Mouse (Mus musculus) embryonic facial prominence, embryonic 11.5 days (tissue): ENCODE data around the gene Olfr331. TPM values are rescaled to one million over a fixed set of nuclear protein-coding genes. Genes with fewer than 3 reads are reported as not detected.
A peak's percentile ranks its signal among the peaks of the same experiment; 100 is the strongest.

ENCODE experiments used
- ATAC-seq: fragments of 200-750 bp; cut with Nextera tagmentation; replicated peaks from 2 replicates; pipeline ENCODE4 v1.8.0; 2017; ENCODE audit warnings: low read depth; ENCODE audit not compliant: insufficient number of reproducible peaks, low FRiP score, low TSS enrichment
- DNase-seq: peaks from one replicate; pipeline ENCODE4 v3.0.0-alpha.2; 2015; ENCODE audit warnings: low spot score
- H3K27ac ChIP-seq: fragments of 300-500 bp; sonication (generic); replicated peaks from 2 replicates; pipeline ENCODE4 v1.5.1; 2014; ENCODE audit warnings: mild to moderate bottlenecking, low read depth, low read length, control low read depth
- H3K27me3 ChIP-seq: fragments of 300-500 bp; sonication (generic); 2 replicates; pipeline ENCODE4 v1.6.1; 2014; ENCODE audit warnings: mild to moderate bottlenecking, low read length, moderate library complexity, mixed read lengths; ENCODE audit not compliant: control insufficient read depth, insufficient read depth
- H3K36me3 ChIP-seq: fragments of 300-500 bp; sonication (generic); replicated peaks from 2 replicates; pipeline ENCODE4 v1.6.1; 2014; ENCODE audit warnings: low read depth, mild to moderate bottlenecking, low read length, moderate library complexity, mixed read lengths; ENCODE audit not compliant: control insufficient read depth, insufficient read depth
- H3K4me1 ChIP-seq: fragments of 300-500 bp; sonication (generic); 2 replicates; pipeline ENCODE4 v1.6.1; 2014; ENCODE audit warnings: low read length, mixed read lengths; ENCODE audit not compliant: control insufficient read depth, insufficient read depth
- H3K4me2 ChIP-seq: fragments of 300-500 bp; sonication (generic); 2 replicates; pipeline ENCODE4 v1.6.1; 2014; ENCODE audit warnings: low read depth, mild to moderate bottlenecking, control low read depth, low read length, moderate library complexity
- H3K4me3 ChIP-seq: fragments of 300-500 bp; sonication (generic); 2 replicates; pipeline ENCODE4 v1.5.1; 2014; ENCODE audit warnings: low read depth, low read length, control low read depth
- H3K9ac ChIP-seq: fragments of 300-500 bp; sonication (generic); replicated peaks from 2 replicates; pipeline ENCODE4 v1.6.1; 2014; ENCODE audit warnings: mild to moderate bottlenecking, control low read depth, low read length
- H3K9me3 ChIP-seq: fragments of 300-500 bp; sonication (generic); replicated peaks from 2 replicates; pipeline ENCODE4 v1.6.1; 2016; ENCODE audit warnings: mild to moderate bottlenecking, low read length, inconsistent platforms, mixed read lengths; ENCODE audit not compliant: control insufficient read depth
- WGBS: fragments of 180-500 bp; shearing (Covaris S2); extraction: QIAGEN DNeasy Blood & Tissue Kit; methylation state at CpG from one replicate; pipeline ENCODE4 v1.1.7; 2014; 5-methylcytosine and 5-hydroxymethylcytosine counted together
- polyA plus RNA-seq: library from polyadenylated mRNA; unstranded; fragments of >200 nt; fragmentation: Nextera tagmentation; extraction: Ambion mirVana; gene quantifications from 2 replicates; pipeline ENCODE4 v1.2.1, GENCODE M21; 2014

Olfr331 gene
- polyA plus RNA-seq, 1 experiment from 2014 or later, result not detected

DNA sequence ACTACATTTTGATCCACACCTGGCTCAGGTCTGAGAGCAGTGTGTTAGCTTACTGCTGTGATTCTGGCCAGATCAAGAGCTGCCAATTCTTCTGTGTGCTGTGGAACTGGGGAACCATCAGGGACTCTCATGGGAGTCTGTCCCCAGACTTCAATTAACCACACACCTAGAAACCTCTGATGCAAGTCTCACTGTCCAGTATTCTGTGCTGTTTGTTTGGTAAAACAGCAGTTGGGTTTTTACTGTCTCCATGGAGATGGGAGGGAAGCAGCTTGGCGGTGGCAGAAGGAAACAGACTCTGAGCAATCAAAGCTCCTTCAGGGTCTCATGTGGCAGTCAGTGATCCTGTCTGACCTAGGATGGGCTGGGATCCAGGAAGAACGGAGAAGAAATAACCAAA lies 9.9 kb downstream of the Olfr331 start, which contains the start of gene Olfr332:
TSS of gene Olfr332 (minus strand) at position 101 of the 400 bp plus-strand sequence.
- DNase-seq, result no peak
- Histone ChIP-seq H3K4me3 (no peak within 1 kb of the TSS), H3K4me1 (no peaks in the 10 kb centered on the region), H3K9ac (no peak within 1 kb of the TSS), H3K4me2 (no peak within 1 kb of the TSS), H3K27me3 (no peaks in the 10 kb centered on the region), H3K9me3 (no peaks in the 10 kb centered on the region), H3K27ac (no peak within 1 kb of the TSS), H3K36me3 (no peaks in the 10 kb centered on the region)
- 87% methylated on average over 2 of the region's 2 CpGs for WGBS
- ATAC-seq, result no peak

DNA sequence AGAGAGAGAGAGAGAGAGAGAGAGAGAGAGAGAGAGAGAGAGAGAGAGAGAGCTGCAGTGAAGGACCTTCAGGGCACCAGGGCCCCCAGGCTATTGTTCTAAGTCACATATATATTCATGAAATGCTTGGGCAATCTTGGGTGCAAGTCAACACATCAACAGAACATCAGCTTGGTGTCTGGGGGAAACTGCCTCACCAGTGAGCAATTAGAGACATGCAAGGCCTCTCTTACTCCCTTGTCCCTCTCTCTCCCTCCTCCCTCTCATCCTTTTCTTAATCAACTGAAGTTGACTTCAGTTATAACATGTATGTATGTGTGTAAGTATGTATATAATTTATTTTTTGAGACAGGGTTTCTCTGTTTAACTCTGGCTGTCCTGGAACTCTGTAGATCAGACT lies 40.2 kb downstream of the Olfr331 start, which contains the start of gene Olfr30:
TSS of gene Olfr30 (minus strand) at position 101 of the 400 bp plus-strand sequence.
- Histone ChIP-seq H3K4me2 (no peak within 1 kb of the TSS), H3K9me3 (no peaks in the 10 kb centered on the region), H3K36me3 (no peaks in the 10 kb centered on the region), H3K9ac (no peak within 1 kb of the TSS), H3K4me1 (no peaks in the 10 kb centered on the region), H3K4me3 (no peak within 1 kb of the TSS), H3K27me3 (no peaks in the 10 kb centered on the region), H3K27ac (no peak within 1 kb of the TSS)
- DNase-seq (no peak), ATAC-seq (no peak)

DNA sequence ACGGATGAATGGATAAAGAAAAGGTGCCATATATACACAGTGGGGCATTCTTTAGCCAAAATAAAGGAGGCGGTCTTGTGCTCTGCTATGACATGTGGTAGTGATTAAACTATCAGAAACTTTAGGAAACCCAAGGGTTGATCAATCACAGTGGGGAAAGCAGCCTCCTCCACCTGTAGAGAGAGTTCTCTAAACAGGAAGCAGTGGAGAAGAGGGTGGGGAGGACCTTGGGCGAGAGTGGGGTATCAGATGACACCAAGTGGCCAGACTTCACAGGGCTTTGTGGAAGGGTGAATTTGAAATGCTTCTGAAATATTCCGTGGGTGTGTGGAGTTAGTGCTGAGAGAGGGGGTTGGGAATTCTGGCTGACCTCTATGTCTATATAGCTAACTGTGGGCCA lies 48.8 kb downstream of the Olfr331 start:
- peak; percentile 73 for DNase-seq
- ATAC-seq, result peak; percentile 72
- no peak overlapping the region for H3K4me2 ChIP-seq
- no peaks in the 10 kb centered on the region for H3K36me3 ChIP-seq
- no peaks in the 10 kb centered on the region for H3K27me3 ChIP-seq
- no peak overlapping the region for H3K9ac ChIP-seq
- no peak overlapping the region for H3K27ac ChIP-seq
- no peak overlapping the region for H3K4me3 ChIP-seq
- 0 out of 2 replicates have a peak, but pooled peaks cover 2% of the 10 kb centered on the region for H3K4me1 ChIP-seq
- WGBS, result 24% methylated on average over 4 of the region's 4 CpGs
- H3K9me3 ChIP-seq, result no peaks in the 10 kb centered on the region

DNA sequence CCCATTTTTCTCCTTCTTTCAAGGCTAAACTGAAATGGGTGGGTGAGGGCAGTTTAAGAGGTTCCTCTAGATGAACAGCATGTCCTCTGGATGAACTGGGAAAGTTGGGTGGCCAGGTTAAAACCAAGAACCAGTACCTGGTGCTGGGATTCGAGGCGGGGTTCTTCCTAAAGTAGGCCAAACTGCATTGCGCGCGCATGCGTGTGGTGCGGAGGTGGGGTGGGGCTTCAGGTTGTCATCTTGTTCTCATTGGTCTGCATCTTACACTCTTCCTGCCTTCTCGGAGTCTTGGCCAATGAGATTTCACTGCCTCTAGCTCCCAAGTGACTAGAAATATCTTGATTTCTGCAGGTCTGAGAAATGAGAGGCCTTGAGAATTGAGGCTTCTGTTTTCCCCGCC lies 49.6 kb downstream of the Olfr331 start, which contains the start of gene Lypd9:
TSS of gene Lypd9 (minus strand) at position 165 of the 400 bp plus-strand sequence.
- Histone ChIP-seq H3K4me1 (0 out of 2 replicates have a peak, but pooled peaks cover 2% of the 10 kb centered on the region), H3K27ac (no peak within 1 kb of the TSS), H3K9ac (no peak within 1 kb of the TSS), H3K36me3 (no peaks in the 10 kb centered on the region), H3K4me2 (no peak within 1 kb of the TSS), H3K4me3 (no peak within 1 kb of the TSS), H3K9me3 (no peaks in the 10 kb centered on the region), H3K27me3 (no peaks in the 10 kb centered on the region)
- 95% methylated on average over 9 of the region's 9 CpGs for WGBS
- no peak for ATAC-seq
- no peak for DNase-seq

Other genes starting within 250 kb of the Olfr331 start
- 0.20 TPM in 1 of 2 replicates, not detected in the other for gene 4930438A08Rik, start 227.8 kb downstream of the Olfr331 start, polyA plus RNA-seq
- gene Zfp692, start 195.5 kb downstream of the Olfr331 start, polyA plus RNA-seq, result 10.9 TPM in 2 replicates
- gene Zfp672, start 172.2 kb downstream of the Olfr331 start, polyA plus RNA-seq, result 24.4 and 26.0 TPM in 2 replicates
- gene Sh3bp5l, start 171.8 kb downstream of the Olfr331 start, polyA plus RNA-seq, result 21.0 and 22.5 TPM in 2 replicates
- not detected in 2 replicates for gene Lypd8, start 123.5 kb downstream of the Olfr331 start, polyA plus RNA-seq
- gene 1810065E05Rik, start 81.5 kb downstream of the Olfr331 start, polyA plus RNA-seq, result not detected in 2 replicates
- not detected in 2 replicates for gene Gm12253, start 70.0 kb downstream of the Olfr331 start, polyA plus RNA-seq
- gene Lypd9, start 49.6 kb downstream of the Olfr331 start, polyA plus RNA-seq, result not detected in 2 replicates
- not detected in 2 replicates for gene Olfr30, start 40.3 kb downstream of the Olfr331 start, polyA plus RNA-seq
- not detected in 2 replicates for gene Olfr332, start 10.0 kb downstream of the Olfr331 start, polyA plus RNA-seq
- not detected in 2 replicates for gene Olfr330, start 32.3 kb upstream of the Olfr331 start, polyA plus RNA-seq
- not detected in 2 replicates for gene Olfr329-ps, start 43.9 kb upstream of the Olfr331 start, polyA plus RNA-seq
- 0.07 TPM in 1 of 2 replicates, not detected in the other for gene Olfr328, start 53.1 kb upstream of the Olfr331 start, polyA plus RNA-seq
- not detected in 2 replicates for gene Olfr224, start 68.0 kb upstream of the Olfr331 start, polyA plus RNA-seq
- not detected in 2 replicates for gene Olfr325, start 75.2 kb upstream of the Olfr331 start, polyA plus RNA-seq
- not detected in 2 replicates for gene Olfr324, start 92.5 kb upstream of the Olfr331 start, polyA plus RNA-seq
- gene 2210407C18Rik, start 113.5 kb upstream of the Olfr331 start, polyA plus RNA-seq, result not detected in 2 replicates
- gene Olfr323, start 127.9 kb upstream of the Olfr331 start, polyA plus RNA-seq, result not detected in 2 replicates
- gene Trim58, start 137.9 kb upstream of the Olfr331 start, polyA plus RNA-seq, result 0.28 and 0.43 TPM in 2 replicates
- not detected in 2 replicates for gene Olfr322, start 156.2 kb upstream of the Olfr331 start, polyA plus RNA-seq
- gene Olfr320, start 178.5 kb upstream of the Olfr331 start, polyA plus RNA-seq, result not detected in 2 replicates
- gene Olfr319, start 196.6 kb upstream of the Olfr331 start, polyA plus RNA-seq, result not detected in 2 replicates
- gene Olfr318, start 221.4 kb upstream of the Olfr331 start, polyA plus RNA-seq, result not detected in 2 replicates
- gene Olfr317, start 236.6 kb upstream of the Olfr331 start, polyA plus RNA-seq, result not detected in 2 replicates